Mouse (Mus musculus) central nervous system, embryonic 11.5 days (tissue): ENCODE data around the gene Gm11756. TPM values are rescaled to one million over a fixed set of nuclear protein-coding genes. Genes with fewer than 3 reads are reported as not detected.

ENCODE experiments used
- polyA plus RNA-seq: library from polyadenylated mRNA; depleted of rRNA; stranded (reverse); fragments of >200 nt; gene quantifications from 2 replicates; pipeline ENCODE4 v1.2.3, GENCODE M21; 2012; rRNA removed

Gene Gm11756
- 0.09 TPM in 1 of 2 replicates, not detected in the other for polyA plus RNA-seq

GRCm38 (mm10) chr4:73920660-73921059 is at the start of gene Gm11756:
Gm11756 (minus strand) TSS chr4:73920760.

DNA sequence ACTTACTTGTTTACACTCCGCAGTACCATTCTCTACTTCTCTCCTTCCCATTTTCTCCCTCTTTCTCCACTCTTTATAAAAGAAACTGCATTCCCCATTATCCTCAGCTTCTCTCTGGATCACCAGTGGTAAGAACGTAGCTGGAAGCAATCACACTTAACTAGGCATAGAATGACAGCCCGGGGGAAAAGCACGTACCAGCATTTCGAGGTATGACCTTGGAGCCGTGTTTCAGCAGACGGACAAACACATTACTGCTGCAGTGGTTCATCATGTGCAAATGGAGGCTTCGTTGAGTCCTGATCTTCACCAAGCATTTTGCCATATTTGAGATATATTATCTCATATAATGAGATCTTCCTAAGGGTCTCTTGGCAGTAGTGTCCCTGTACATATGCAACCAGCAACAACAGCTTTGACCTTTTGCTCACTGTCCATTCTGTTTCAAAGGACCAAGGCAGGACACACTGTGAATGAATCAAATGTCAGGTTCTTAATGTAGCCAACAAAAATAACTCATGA is 29.9 kb upstream of the Gm11756 start, which contains the start of gene 2310002L09Rik:
Gene 2310002L09Rik, minus strand, starts transcription at position 472 of the 522 bp plus-strand sequence.

DNA sequence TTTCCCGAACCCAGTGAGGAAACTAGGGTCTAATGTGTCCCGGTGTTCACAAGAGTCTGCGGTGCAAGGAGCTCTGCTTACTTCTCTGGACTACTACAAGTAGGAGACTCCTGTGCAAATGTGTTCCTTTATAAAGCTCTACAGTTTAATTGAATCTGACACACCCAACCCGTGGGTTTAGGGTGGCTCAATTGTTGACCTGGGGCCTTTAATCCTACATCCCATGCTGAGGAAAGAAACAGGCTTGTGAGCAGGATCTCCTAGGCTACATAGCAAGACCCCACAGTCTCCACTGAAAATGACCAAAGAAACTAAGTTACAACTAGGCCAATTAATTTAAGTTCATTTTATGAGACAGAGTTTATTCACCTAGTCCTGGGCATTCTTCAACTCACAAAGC is 14.7 kb downstream of the Gm11756 start, which contains the start of gene Gm13871:
Gene Gm13871, minus strand, starts transcription at position 101 of the 400 bp plus-strand sequence.

DNA sequence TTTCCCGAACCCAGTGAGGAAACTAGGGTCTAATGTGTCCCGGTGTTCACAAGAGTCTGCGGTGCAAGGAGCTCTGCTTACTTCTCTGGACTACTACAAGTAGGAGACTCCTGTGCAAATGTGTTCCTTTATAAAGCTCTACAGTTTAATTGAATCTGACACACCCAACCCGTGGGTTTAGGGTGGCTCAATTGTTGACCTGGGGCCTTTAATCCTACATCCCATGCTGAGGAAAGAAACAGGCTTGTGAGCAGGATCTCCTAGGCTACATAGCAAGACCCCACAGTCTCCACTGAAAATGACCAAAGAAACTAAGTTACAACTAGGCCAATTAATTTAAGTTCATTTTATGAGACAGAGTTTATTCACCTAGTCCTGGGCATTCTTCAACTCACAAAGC is 29.5 kb downstream of the Gm11756 start, which contains the start of gene Gm11757:
Gene Gm11757, minus strand, starts transcription at position 101 of the 400 bp plus-strand sequence.

DNA sequence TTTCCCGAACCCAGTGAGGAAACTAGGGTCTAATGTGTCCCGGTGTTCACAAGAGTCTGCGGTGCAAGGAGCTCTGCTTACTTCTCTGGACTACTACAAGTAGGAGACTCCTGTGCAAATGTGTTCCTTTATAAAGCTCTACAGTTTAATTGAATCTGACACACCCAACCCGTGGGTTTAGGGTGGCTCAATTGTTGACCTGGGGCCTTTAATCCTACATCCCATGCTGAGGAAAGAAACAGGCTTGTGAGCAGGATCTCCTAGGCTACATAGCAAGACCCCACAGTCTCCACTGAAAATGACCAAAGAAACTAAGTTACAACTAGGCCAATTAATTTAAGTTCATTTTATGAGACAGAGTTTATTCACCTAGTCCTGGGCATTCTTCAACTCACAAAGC is 44.4 kb downstream of the Gm11756 start, which contains the start of gene Gm11758:
Gene Gm11758, minus strand, starts transcription at position 101 of the 400 bp plus-strand sequence.

Other genes starting within 250 kb of the Gm11756 start
- gene Gm428, start 237.2 kb downstream of the Gm11756 start, polyA plus RNA-seq: not detected in 2 replicates
- gene Rasef, start 129.8 kb downstream of the Gm11756 start, polyA plus RNA-seq: 0.22 and 0.67 TPM in 2 replicates
- gene Gm11758, start 44.5 kb downstream of the Gm11756 start, polyA plus RNA-seq: not detected in 2 replicates
- not detected in 2 replicates for gene Gm11757, start 29.6 kb downstream of the Gm11756 start, polyA plus RNA-seq
- not detected in 2 replicates for gene Gm13871, start 14.8 kb downstream of the Gm11756 start, polyA plus RNA-seq
- 1.9 TPM in 1 of 2 replicates, not detected in the other for gene 2310002L09Rik, start 30.1 kb upstream of the Gm11756 start, polyA plus RNA-seq
- 2.1 and 2.4 TPM in 2 replicates for gene Frmd3, start 92.7 kb upstream of the Gm11756 start, polyA plus RNA-seq